Mouse (Mus musculus): Measurements from ENCODE around the gene Dbndd2.

Gene Dbndd2

GRCm38 (mm10) chr2:164453887-164454500 lies 31.9 kb upstream of the Dbndd2 start:
- no peak for DNase-seq (ENCODE audit: low spot score in 2 of 2)

DNA sequence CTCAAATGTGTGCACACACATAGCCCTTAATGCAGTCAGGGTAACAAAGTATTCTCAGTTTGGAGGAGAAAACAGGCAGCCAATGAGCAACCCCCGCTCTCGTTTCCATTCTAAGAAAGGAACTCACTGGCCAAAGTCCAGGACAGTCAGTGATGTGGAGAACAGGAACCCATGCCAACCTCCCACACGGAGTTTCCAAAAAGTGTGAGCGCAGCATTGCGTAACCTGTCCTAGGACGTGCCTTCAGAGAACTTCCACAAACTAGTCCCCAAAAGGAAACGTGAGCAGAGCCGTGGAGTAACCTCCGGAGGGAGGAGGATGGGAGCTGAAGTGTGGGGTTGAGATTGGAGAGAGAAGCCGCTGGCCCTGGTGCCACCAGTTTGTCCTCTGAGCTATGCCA lies 31.1 kb upstream of the Dbndd2 start:
- DNase-seq (ENCODE audit: low spot score in 2 of 2): peak in 1 of 2 experiments; percentile 86

- DNase-seq (ENCODE audit: low spot score in 2 of 2): peak in 1 of 2 experiments; percentile 73
Measured at GRCm38 (mm10) chr2:164455421-164456190, 30.3 kb upstream of the Dbndd2 start.

- no peak for DNase-seq (ENCODE audit: low spot score in 2 of 2)
Measured at GRCm38 (mm10) chr2:164456413-164456812, 29.5 kb upstream of the Dbndd2 start.

GRCm38 (mm10) chr2:164456864-164457300 lies 29.0 kb upstream of the Dbndd2 start, which contains the start of gene Sys1:
Gene Sys1, plus strand, starts transcription at chr2:164456964.
- no peak for DNase-seq (ENCODE audit: low spot score in 2 of 2)

GRCm38 (mm10) chr2:164457942-164458341 lies 28.0 kb upstream of the Dbndd2 start:
- DNase-seq (ENCODE audit: low spot score in 2 of 2): no peak

- no peak for DNase-seq (ENCODE audit: low spot score in 2 of 2)
Measured at GRCm38 (mm10) chr2:164458535-164458934, 27.4 kb upstream of the Dbndd2 start.

DNA sequence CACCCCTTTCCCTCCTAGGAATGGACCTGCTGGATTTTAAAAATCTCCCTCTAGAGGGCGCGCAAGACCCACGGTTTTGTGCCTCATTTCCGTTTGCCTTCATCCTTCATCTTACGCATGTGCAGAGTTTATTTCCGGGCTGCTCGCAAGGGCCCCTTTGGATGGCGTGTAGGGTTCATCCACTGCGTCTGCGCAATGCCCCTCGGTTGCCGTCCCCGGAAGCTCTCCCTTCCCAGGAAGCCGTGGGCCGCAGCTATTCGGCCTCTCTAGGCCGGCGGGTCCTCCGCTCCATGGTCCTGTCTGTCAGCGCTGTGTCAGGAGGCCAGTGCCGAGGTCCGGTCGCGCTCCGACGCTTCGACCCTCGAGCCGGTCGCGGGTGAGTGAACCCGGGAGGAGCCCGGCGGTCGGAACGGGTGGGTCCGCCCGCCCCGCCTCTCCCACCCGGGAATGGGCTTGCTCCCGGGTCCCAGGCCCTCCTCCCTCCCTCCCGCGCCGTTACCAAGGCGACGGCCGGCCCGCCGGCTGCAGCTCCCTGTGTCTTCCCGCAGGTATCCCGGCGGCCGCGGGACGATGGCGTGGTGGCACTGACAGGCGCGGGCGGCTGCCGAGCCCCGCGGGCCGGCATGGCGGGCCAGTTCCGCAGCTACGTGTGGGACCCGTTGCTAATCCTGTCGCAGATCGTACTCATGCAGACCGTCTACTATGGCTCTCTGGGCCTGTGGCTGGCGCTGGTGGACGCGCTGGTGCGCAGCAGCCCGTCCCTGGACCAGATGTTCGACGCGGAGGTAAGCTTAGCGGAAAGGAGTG lies 25.0 kb upstream of the Dbndd2 start, which contains the start of gene Gm20458:
Gm20458 (plus strand) TSS at position 223 of the 807 bp plus-strand sequence.
- peak; percentile 90 to 96 for DNase-seq (ENCODE audit: low spot score in 2 of 2)

DNA sequence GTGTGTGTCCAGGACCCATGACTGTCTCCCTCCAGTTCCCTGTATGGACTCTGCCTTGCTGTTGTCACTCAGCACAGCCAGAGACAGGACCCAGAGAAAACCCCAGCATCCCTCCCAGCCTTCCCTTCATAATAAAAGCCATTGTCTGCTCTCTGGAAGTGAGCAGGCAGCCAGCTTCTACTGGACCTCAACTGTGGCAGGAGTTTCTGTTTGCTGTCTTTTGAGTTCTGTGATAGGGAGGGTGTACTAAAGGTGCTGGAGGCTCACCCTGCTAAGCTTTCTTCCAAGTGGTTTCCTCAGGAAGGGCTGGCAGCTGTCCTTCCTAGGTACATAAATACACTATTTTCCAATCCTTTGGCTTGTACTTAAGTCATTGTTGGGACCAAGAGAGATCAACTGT lies 20.7 kb upstream of the Dbndd2 start:
- DNase-seq (ENCODE audit: low spot score in 2 of 2): no peak

DNA sequence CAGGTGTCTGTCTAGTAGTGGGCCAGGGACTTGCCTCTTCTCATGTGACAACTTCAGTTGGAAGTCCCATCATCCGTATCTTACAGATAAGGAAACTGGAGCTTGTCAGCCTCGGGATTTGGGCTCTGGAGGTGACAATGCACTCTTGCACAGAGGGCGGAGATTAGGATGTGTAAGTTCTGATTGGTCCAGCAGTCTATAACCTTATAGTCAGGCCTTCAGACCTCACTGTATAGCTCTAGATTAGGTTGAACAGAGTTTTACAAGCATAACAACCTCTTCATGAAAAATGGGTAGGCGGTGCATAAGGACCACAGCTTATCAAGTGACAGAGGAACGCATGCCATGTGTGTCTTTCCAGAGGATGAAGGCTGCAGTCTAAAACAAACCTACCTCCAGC lies 19.1 kb upstream of the Dbndd2 start:
- no peak for DNase-seq (ENCODE audit: low spot score in 2 of 2)

- DNase-seq (ENCODE audit: low spot score in 2 of 2): peak in 1 of 2 experiments; percentile 43
Measured at GRCm38 (mm10) chr2:164470254-164470653, 15.7 kb upstream of the Dbndd2 start.

DNA sequence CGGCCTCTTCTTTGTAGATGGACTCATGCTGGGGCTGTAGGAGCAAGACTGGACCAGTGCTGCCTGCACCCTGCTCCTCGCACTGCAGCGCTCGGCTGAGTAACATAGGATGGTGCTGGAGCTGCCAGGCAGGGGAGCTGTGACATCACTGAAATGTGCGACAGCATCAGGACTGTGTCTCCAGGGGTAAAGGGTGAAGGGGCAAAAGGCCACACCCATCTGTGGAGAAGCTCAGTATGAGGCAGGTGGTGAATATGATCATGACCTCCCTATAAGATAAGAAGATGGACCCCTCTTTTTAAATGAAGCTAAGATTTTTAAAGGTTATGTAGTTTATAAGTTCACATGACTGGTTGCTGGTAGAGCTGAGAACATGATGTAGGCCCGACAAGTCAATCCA lies 12.3 kb upstream of the Dbndd2 start, which contains the start of gene Trp53tg5:
Trp53tg5 (minus strand) TSS at position 101 of the 400 bp plus-strand sequence.
- no peak for DNase-seq (ENCODE audit: low spot score in 2 of 2)

DNA sequence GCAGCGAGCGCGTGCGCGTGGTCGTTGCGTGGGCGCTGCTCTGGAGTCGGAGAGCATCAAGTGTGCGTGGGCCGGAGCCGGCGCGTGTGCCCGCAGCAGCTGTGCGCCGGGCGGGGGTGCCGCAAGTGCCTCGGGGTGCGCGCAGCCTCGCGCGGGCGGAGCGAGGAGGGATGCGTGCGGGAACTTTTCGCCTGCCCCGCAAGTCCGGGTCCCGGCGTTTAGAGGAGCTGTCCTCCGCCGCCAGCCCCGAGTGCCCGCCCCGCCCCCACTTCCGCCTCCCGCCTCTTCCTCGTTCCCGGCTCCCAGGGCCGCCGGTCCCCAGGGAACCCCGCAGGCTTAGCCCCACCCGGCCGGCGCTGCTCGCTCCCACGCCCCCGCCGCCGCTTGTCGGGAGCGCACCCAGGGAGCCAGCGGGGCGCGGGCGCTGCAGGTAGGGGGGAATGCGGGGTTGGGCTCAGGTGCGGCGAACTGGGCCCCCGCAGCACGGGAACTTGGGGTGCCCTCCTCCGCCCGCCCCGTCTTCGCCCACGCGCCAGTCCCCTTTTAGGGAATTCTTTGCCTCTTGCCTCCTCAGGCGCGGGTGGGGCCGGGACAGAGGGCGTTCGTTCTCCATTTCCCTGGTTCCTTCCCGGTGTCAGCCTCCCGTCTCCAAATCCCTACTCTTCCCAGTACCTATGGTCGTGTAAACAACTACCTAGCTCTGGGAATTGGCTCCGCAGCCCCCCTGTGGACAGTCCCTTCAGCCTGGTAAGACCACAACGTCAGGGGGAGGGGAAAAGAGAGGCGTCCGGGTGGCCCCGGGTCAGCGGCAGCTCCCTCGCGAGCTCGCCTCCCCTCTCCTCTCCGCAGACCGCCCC lies 580 bp downstream of the Dbndd2 start:
- peak; percentile 44 to 61 for DNase-seq (ENCODE audit: low spot score in 2 of 2)

GRCm38 (mm10) chr2:164487115-164487527 lies 1.2 kb downstream of the Dbndd2 start:
- no peak for DNase-seq (ENCODE audit: low spot score in 2 of 2)

GRCm38 (mm10) chr2:164487812-164488211 lies 1.9 kb downstream of the Dbndd2 start:
- DNase-seq (ENCODE audit: low spot score in 2 of 2): no peak

- no peak for DNase-seq (ENCODE audit: low spot score in 2 of 2)
Measured at GRCm38 (mm10) chr2:164494126-164494525, 8.2 kb downstream of the Dbndd2 start.

GRCm38 (mm10) chr2:164496331-164496730 lies 10.4 kb downstream of the Dbndd2 start:
- no peak for DNase-seq (ENCODE audit: low spot score in 2 of 2)

- peak; percentile 77 to 89 for DNase-seq (ENCODE audit: low spot score in 2 of 2)
Measured at GRCm38 (mm10) chr2:164496847-164497690, 11.2 kb downstream of the Dbndd2 start, which contains the start of gene Pigt. Gene Pigt, plus strand, starts transcription at chr2:164497520.

- DNase-seq (ENCODE audit: low spot score in 2 of 2): no peak
Measured at GRCm38 (mm10) chr2:164497691-164498268, 11.9 kb downstream of the Dbndd2 start.

DNA sequence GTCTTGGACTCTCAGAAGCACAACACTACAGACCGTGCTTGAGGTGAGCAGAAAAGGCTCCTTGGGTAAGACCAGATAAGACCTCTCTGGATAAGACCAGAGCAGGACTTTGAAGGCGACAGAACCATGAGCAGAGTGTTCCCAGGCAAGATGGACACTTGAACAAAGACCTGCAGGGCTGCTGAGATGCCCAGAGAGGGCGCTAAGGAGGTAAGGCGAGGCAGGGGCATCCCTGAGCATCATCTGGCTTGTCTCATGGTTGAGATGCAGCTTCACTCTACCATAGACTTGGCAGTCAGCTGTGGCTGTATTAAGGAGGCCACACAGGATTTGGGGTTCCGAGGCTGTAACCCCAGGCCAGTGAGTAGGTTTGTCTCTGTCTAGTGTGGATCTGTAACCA lies 13.4 kb downstream of the Dbndd2 start:
- no peak for DNase-seq (ENCODE audit: low spot score in 2 of 2)

Data from urinary bladder, postnatal 36 days (tissue).